Mouse (Mus musculus): Measurements from ENCODE around the gene Zfp740.
"Not testable (repeated sequence)": the region's sequence is repeated elsewhere in the genome, so short reads cannot be mapped to it uniquely, and the experiment has no call there.

The Zfp740 gene

GRCm38 (mm10) chr15:102192820-102193386 lies 10.1 kb upstream of the Zfp740 start:
- DNase-seq, result no peak

- no peak for DNase-seq
Observed at GRCm38 (mm10) chr15:102193652-102194051, 9.4 kb upstream of the Zfp740 start.

GRCm38 (mm10) chr15:102194439-102194838 lies 8.6 kb upstream of the Zfp740 start:
- no peak for DNase-seq

- DNase-seq, result no peak
Observed at GRCm38 (mm10) chr15:102195373-102195772, 7.7 kb upstream of the Zfp740 start.

GRCm38 (mm10) chr15:102198841-102199240 lies 4.2 kb upstream of the Zfp740 start:
- DNase-seq, result no peak

GRCm38 (mm10) chr15:102203835-102204381 lies 859 bp downstream of the Zfp740 start:
- peak; percentile 63 for DNase-seq

- DNase-seq, result no peak
Observed at GRCm38 (mm10) chr15:102204674-102205505, 1.8 kb downstream of the Zfp740 start, which contains the start of gene Csad. Gene Csad, minus strand, starts transcription at chr15:102204724.

- no peak for DNase-seq
Observed at GRCm38 (mm10) chr15:102205779-102206178, 2.7 kb downstream of the Zfp740 start.

GRCm38 (mm10) chr15:102207351-102207750 lies 4.3 kb downstream of the Zfp740 start:
- DNase-seq, result no peak

- no peak for DNase-seq
Observed at GRCm38 (mm10) chr15:102208092-102208561, 5.1 kb downstream of the Zfp740 start.

GRCm38 (mm10) chr15:102209114-102209513 lies 6.1 kb downstream of the Zfp740 start:
- DNase-seq, result no peak

- no peak for DNase-seq
Observed at GRCm38 (mm10) chr15:102210816-102211215, 7.8 kb downstream of the Zfp740 start.

- DNase-seq, result no peak
Observed at GRCm38 (mm10) chr15:102211895-102212294, 8.8 kb downstream of the Zfp740 start.

- no peak for DNase-seq
Observed at GRCm38 (mm10) chr15:102214132-102214531, 11.1 kb downstream of the Zfp740 start.

- no peak for DNase-seq
Observed at GRCm38 (mm10) chr15:102215624-102216023, 12.6 kb downstream of the Zfp740 start.

- no peak for DNase-seq
Observed at GRCm38 (mm10) chr15:102216459-102217228, 13.6 kb downstream of the Zfp740 start.

- no peak for DNase-seq
Observed at GRCm38 (mm10) chr15:102217325-102217724, 14.3 kb downstream of the Zfp740 start.

GRCm38 (mm10) chr15:102222386-102222785 lies 19.3 kb downstream of the Zfp740 start:
- DNase-seq, result no peak

GRCm38 (mm10) chr15:102224186-102224991 lies 21.3 kb downstream of the Zfp740 start:
- DNase-seq, result peak; percentile 84

GRCm38 (mm10) chr15:102224992-102225617 lies 22.1 kb downstream of the Zfp740 start:
- no peak for DNase-seq

- DNase-seq, result not testable (repeated sequence)
Observed at GRCm38 (mm10) chr15:102225619-102226018, 22.6 kb downstream of the Zfp740 start.

Measured in cerebellum, adult 8-10 months (tissue).